Comparison of ENCODE assay signal across 9 mouse cellular contexts in the genomic region with DNA sequence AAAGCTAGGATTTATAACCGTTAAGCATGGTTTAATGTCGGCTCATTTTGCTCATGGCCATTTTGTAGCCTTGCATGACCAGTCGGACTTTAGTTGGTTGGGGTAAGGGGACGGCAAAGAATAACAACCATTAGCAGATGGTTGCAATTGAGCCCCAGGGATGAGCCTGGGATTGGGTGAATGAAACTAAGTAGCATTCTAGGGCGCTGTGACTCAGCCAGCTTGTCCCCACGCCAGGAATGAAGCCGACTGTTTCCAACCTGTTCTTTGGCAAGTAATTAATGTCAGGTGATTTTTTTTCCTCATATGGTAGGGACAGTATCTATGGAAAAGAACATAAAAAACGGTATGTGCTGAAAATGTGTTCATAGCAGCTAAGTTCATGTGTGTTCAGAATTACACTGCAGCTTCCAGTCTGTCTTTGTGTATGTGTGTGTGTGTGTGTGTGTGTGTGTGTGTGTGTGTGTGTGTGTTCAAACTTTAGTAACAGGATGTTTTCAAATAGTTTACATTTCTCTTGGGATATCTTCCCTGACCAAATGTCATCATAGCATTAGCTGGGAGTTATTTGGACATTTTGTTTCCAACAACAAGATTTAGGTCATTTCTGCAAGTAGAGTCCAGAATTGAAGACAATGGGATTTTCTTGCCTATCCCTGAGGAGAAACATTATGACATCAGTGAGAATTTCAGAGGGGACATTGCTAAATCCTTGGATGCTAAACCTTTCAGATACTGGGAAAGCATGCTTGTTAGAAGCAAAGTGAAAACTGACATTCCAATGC.
A peak's percentile ranks its signal among the peaks of the same experiment; 100 is the strongest.
DNase-seq lines count a peak whose midpoint lies in the region; ATAC-seq and TF ChIP-seq lines count a peak whose summit lies in the region.
"Had no signal": no experiment of that assay in that cellular context is flagged by ENCODE, and none has a peak within 500 bp of the region (broad histone marks: within the 10 kb centered on the region; RNA-seq: fewer than 3 reads in every experiment).

No protein-coding gene starts in this region.

- H3K36me3 ChIP-seq in limb, embryonic 14.5 days (ENCODE audit: control insufficient read depth, insufficient read depth, low read length): no peaks in the 10 kb centered on the region
- no peaks in the 10 kb centered on the region for H3K36me3 ChIP-seq in limb, embryonic 10.5 days
- H3K36me3 ChIP-seq: midbrain, embryonic 13.5 days had no signal

- no peak overlapping the region for H3K27ac ChIP-seq in limb, embryonic 14.5 days (replicated peaks; ENCODE audit: low read depth, low read length)
- no peak overlapping the region for H3K27ac ChIP-seq in limb, embryonic 10.5 days
- H3K27ac ChIP-seq: midbrain, embryonic 13.5 days had no signal

- no peak for TF ChIP-seq POLR2A in limb, embryonic 14.5 days (IDR thresholded peaks at IDR 0.05; ENCODE audit: borderline replicate concordance, extremely low read depth, insufficient read depth, insufficient read length)

- no peak for ATAC-seq in limb, embryonic 14.5 days (ENCODE audit: low FRiP score, low read depth)
- ATAC-seq in cerebellum, adult (ENCODE audit: insufficient number of reproducible peaks, low FRiP score, low TSS enrichment): peak; percentile 78
- ATAC-seq: midbrain, embryonic 13.5 days had no signal

- peaks cover 7% of the 10 kb centered on the region; the same call in 1 of the 2 replicates for H3K4me1 ChIP-seq in limb, embryonic 14.5 days (ENCODE audit: control insufficient read depth, insufficient read depth, low read length)
- H3K4me1 ChIP-seq in limb, embryonic 10.5 days: peaks cover 7% of the 10 kb centered on the region; the same call in 1 of the 2 replicates

- WGBS in limb, embryonic 14.5 days: 35% methylated on average over 8 of the region's 8 CpGs
- 68% methylated on average over 8 of the region's 8 CpGs for WGBS in limb, embryonic 10.5 days

- no peaks in the 10 kb centered on the region for H3K27me3 ChIP-seq in limb, embryonic 14.5 days (ENCODE audit: control insufficient read depth, insufficient read depth, low read length)
- H3K27me3 ChIP-seq in limb, embryonic 10.5 days (ENCODE audit: low read depth, poor library complexity, severe bottlenecking): peaks cover 6% of the 10 kb centered on the region; the same call in 1 of the 2 replicates
- H3K27me3 ChIP-seq: midbrain, embryonic 13.5 days had no signal

- no peak overlapping the region for H3K4me3 ChIP-seq in limb, embryonic 14.5 days (replicated peaks; ENCODE audit: low read length)
- H3K4me3 ChIP-seq in limb, embryonic 10.5 days: no peak overlapping the region
- H3K4me3 ChIP-seq: midbrain, embryonic 13.5 days had no signal

- DNase-seq in limb, embryonic 14.5 days (ENCODE audit: low spot score): peak; percentile 39
- no peak for DNase-seq in limb, embryonic 10.5 days (ENCODE audit: low spot score)
- peak; percentile 89 for DNase-seq in fat pad, adult 2 months (ENCODE audit: extremely low read depth, low read depth, low spot score)
- peak; percentile 26 for DNase-seq in kidney, postnatal 36 days
- no peak for DNase-seq in liver
- no peak for DNase-seq in ovary, postnatal 10 days (ENCODE audit: low spot score)
- DNase-seq: thymus, postnatal 36 days had no signal

- no peak overlapping the region for H3K9ac ChIP-seq in limb, embryonic 14.5 days (ENCODE audit: low read depth, low read length, severe bottlenecking)
- H3K9ac ChIP-seq: midbrain, embryonic 13.5 days had no signal

- H3K4me2 ChIP-seq in limb, embryonic 14.5 days (replicated peaks; ENCODE audit: low read depth, low read length, severe bottlenecking): no peak overlapping the region
- H3K4me2 ChIP-seq: midbrain, embryonic 13.5 days had no signal

- H3K9me3 ChIP-seq in limb, embryonic 14.5 days (ENCODE audit: control insufficient read depth, low read length): no peaks in the 10 kb centered on the region
- H3K9me3 ChIP-seq in limb, embryonic 10.5 days (replicated peaks): no peaks in the 10 kb centered on the region
- H3K9me3 ChIP-seq: midbrain, embryonic 13.5 days had no signal

Comparison
In these comparisons a context has a peak if more than half of its experiments do, and no peak if none do; other contexts are left out.
1. DNase-seq: peak in limb, embryonic 14.5 days (single experiment), fat pad, adult 2 months (single experiment) and kidney, postnatal 36 days (2 of 2); none in limb, embryonic 10.5 days (single experiment), liver (single experiment) and ovary, postnatal 10 days (single experiment).